Mouse (Mus musculus) embryonic facial prominence, embryonic 14.5 days (tissue): ENCODE data around the gene Gm3336. TPM values are rescaled to one million over a fixed set of nuclear protein-coding genes. Genes with fewer than 3 reads are reported as not detected.

Experiments used
- ATAC-seq: fragments of 200-750 bp; cut with Nextera tagmentation; 2 replicates; pipeline ENCODE4 v1.8.0; 2017; ENCODE audit warnings: low read depth, moderate number of reproducible peaks, moderate TSS enrichment
- DNase-seq: peaks from one replicate; pipeline ENCODE4 v3.0.0-alpha.2; 2015; ENCODE audit warnings: low spot score
- H3K27ac ChIP-seq: fragments of 300-500 bp; sonication (generic); replicated peaks from 2 replicates; pipeline ENCODE4 v1.5.1; 2014; ENCODE audit warnings: low read depth, mild to moderate bottlenecking, low read length, moderate library complexity
- H3K27me3 ChIP-seq: fragments of 300-500 bp; sonication (generic); replicated peaks from 2 replicates; pipeline ENCODE4 v1.6.1; 2014; ENCODE audit warnings: low read length; ENCODE audit not compliant: control insufficient read depth, insufficient read depth
- H3K36me3 ChIP-seq: fragments of 300-500 bp; sonication (generic); 2 replicates; pipeline ENCODE4 v1.6.1; 2014; ENCODE audit warnings: low read length, mixed read lengths; ENCODE audit not compliant: control insufficient read depth, insufficient read depth
- H3K4me1 ChIP-seq: fragments of 300-500 bp; sonication (generic); 2 replicates; pipeline ENCODE4 v1.6.1; 2014; ENCODE audit warnings: antibody characterized with exemption, low read length; ENCODE audit not compliant: control insufficient read depth, insufficient read depth
- H3K4me2 ChIP-seq: fragments of 300-500 bp; sonication (generic); 2 replicates; pipeline ENCODE4 v1.6.1; 2014; ENCODE audit warnings: low read depth, mild to moderate bottlenecking, low read length, moderate library complexity, mixed read lengths
- H3K4me3 ChIP-seq: fragments of 300-500 bp; sonication (generic); 2 replicates; pipeline ENCODE4 v1.5.1; 2014; ENCODE audit warnings: low read depth, mild to moderate bottlenecking, low read length
- H3K9ac ChIP-seq: fragments of 300-500 bp; sonication (generic); 2 replicates; pipeline ENCODE4 v1.6.1; 2014; ENCODE audit warnings: low read depth, mild to moderate bottlenecking, low read length, moderate library complexity, mixed read lengths
- H3K9me3 ChIP-seq: fragments of 300-500 bp; sonication (generic); 2 replicates; pipeline ENCODE4 v1.6.1; 2016; ENCODE audit warnings: low read length; ENCODE audit not compliant: control insufficient read depth
- WGBS: fragments of 180-500 bp; shearing (Covaris S2); extraction: QIAGEN DNeasy Blood & Tissue Kit; methylation state at CpG from one replicate; pipeline ENCODE4 v1.1.7; 2014; 5-methylcytosine and 5-hydroxymethylcytosine counted together
- polyA plus RNA-seq: library from polyadenylated mRNA; unstranded; fragments of >200 nt; fragmentation: Nextera tagmentation; extraction: Ambion mirVana; gene quantifications from 2 replicates; pipeline ENCODE4 v1.2.1, GENCODE M21; 2014

The Gm3336 gene
- polyA plus RNA-seq, 1 experiment from 2014 or later = not detected

DNA sequence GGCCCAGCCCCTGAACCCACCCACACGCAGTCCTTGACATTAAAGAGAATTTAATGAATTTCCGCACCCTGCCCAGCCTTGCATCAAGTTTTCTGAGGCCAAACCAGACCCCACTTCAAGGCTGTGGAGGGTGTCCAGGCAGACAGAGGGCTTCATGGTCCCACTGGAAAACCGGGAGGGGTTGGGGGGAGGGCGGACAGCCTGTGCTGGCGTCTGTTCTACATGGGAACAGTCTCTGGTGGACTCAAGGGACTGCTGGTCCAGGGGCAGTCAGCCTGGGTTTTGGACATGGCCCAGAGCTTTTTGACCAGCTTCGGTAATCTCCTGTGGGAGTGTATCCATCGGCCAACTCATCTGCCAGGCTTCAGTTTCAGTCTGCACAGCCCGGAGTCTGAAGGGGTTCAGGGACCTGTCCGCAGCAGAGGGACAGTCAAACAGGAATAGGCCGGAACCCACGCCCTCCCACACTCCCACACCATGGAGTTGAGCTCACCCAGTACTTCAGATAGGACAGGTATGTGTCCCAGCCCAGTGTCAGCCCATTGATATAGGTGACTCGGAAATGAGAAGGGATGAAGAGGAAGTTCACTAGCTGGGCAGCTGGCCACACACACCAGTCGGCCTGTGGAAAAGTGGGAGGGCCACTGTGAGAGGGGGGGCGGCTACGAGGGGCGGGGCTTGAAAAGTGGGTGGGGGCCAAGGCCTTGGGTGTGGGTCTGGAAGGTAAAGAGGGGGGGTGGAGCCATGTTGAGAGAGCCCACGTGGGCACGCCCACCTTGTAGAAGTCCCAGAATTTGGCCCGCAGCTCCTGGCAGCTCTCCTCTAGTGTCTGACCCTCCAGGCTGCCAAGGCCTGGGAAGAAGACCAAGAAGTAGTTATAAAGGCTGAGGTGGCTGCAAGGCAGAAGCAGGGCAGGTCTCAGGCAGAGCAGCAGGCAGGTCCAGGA, 40.5 kb downstream of the Gm3336 start:
- H3K4me2 ChIP-seq = no peak overlapping the region
- H3K9me3 ChIP-seq = no peaks in the 10 kb centered on the region
- no peak overlapping the region for H3K27ac ChIP-seq
- peaks cover 41% of the 10 kb centered on the region for H3K36me3 ChIP-seq
- no peak overlapping the region for H3K9ac ChIP-seq
- no peak overlapping the region for H3K4me3 ChIP-seq
- H3K27me3 ChIP-seq = no peaks in the 10 kb centered on the region
- peaks cover 20% of the 10 kb centered on the region for H3K4me1 ChIP-seq
- 71% methylated on average over 18 of the region's 19 CpGs for WGBS
- ATAC-seq (no peak), DNase-seq (no peak)

DNA sequence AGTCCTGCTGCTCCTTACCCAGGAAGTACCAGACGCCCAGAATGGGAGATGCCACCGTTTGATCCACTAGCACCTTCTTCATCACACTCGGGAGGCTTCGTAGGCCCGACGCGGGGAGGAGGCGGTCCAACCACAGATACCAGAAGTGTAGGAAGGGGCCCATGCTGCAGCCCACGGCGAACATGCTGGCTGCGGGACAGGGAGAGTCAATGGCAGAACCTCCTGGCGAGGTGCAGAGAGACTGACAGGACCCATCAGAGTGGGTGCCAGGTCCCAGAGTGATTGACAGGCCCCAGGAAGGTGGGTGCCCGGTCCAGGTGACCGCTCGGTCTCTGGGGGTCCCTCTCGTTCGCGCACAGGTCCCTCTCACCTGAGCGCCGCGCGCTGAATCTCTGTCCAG, 42.0 kb downstream of the Gm3336 start:
- DNase-seq (no peak), ATAC-seq (peak; percentile 4)

DNA sequence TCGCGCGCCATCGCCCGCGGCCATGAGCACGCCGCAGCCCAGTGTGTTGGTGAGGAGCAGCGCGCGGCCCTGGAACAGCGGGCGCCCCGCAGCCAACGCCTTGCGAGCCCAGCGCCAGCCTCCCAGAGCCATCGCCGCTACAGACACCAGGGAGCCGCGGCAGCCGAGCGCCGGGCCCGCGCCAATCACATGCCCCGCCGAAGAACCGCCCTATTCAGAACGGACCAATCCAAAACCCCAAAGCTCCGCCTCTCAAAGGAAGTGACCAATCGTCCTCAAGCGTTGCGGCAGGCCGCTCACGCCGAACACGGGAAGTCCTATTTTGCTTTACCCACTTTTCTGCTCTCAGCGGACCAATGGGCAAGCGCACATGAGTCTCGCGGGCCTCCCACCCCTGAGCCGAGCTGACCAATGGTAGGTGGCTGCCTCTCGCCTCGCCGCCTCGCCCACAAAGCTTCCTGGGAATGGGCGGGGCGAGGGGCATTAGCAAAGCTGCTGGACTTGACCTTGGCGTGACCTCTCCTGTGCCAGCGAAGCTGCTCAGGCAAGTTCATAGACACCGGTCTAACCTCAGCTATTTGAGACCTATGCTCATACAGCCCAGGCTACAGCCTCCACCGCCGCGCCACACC, 42.5 kb downstream of the Gm3336 start, which contains the start of gene Mpv17l2:
Gene Mpv17l2, minus strand, starts transcription at position 172 of the 632 bp plus-strand sequence.
- peak within 1 kb of the TSS; percentile 42; the same call in 1 of the 2 replicates for H3K27ac ChIP-seq
- H3K36me3 ChIP-seq = peaks cover 39% of the 10 kb centered on the region
- H3K9ac ChIP-seq = peak within 1 kb of the TSS; percentile 77
- no peaks in the 10 kb centered on the region for H3K9me3 ChIP-seq
- ATAC-seq (peak; percentile 97), DNase-seq (peak; percentile 99)
- peak within 1 kb of the TSS; percentile 99 for H3K4me2 ChIP-seq
- under 1% methylated on average over 53 of the region's 55 CpGs for WGBS
- H3K4me1 ChIP-seq = peaks cover 14% of the 10 kb centered on the region
- H3K4me3 ChIP-seq = peak within 1 kb of the TSS; percentile 69
- H3K27me3 ChIP-seq = no peaks in the 10 kb centered on the region

More for the DNA sequence above, 42.0 kb downstream of the Gm3336 start:
- peaks cover 41% of the 10 kb centered on the region for H3K36me3 ChIP-seq
- 0% methylated on average over 19 of the region's 22 CpGs for WGBS
- peaks cover 16% of the 10 kb centered on the region for H3K4me1 ChIP-seq
- peak overlapping the region; percentile 69 for H3K4me3 ChIP-seq
- H3K9me3 ChIP-seq = no peaks in the 10 kb centered on the region
- peak overlapping the region; percentile 42; the same call in 1 of the 2 replicates for H3K27ac ChIP-seq
- H3K9ac ChIP-seq = peak overlapping the region; percentile 77
- no peaks in the 10 kb centered on the region for H3K27me3 ChIP-seq
- peak overlapping the region; percentile 99 for H3K4me2 ChIP-seq

DNA sequence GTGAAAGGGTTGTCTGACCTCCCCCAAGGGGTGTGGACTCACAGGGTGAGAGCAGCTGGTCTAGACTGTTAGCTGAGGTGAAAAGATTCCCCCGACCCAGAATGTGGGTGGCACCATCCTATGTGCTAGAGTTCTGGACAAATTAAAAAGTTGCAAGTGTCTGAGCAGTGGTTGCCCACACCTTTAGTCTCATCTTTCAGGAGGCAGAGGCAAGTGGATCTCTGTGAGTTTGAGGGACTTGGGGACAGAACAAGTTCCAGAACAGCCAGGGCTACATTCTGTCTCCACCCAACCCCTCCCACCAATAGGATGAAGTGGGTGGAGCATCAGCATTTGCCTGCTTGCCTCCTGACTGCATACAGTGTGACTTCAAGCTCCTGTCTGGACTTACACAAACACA, 43.8 kb downstream of the Gm3336 start:
- Histone ChIP-seq H3K27me3 (no peaks in the 10 kb centered on the region), H3K27ac (no peak overlapping the region), H3K9me3 (no peaks in the 10 kb centered on the region), H3K36me3 (peaks cover 28% of the 10 kb centered on the region), H3K4me3 (no peak overlapping the region), H3K4me2 (no peak overlapping the region), H3K9ac (no peak overlapping the region), H3K4me1 (peaks cover 18% of the 10 kb centered on the region)
- DNase-seq (no peak), ATAC-seq (no peak)
- 90% methylated on average over 1 of the region's 1 CpGs for WGBS

DNA sequence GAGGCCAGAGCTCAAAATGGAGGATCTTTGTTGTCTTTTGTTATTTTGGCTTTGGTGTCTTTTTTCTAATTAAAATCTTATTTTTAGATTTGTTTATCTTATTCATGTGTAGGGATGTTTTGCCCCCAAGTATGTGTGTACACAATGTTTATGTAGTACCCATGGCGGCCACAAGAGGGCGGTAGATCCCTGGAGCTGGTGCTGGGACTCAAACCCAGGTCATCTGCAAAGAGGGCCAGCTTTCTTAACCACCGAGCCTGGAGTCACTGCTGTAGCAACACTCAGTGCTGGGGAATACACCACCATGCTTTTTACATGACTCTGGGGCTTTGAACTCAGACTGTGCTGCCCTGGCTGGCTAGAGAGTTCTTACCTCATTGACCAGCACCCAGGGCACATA, 45.0 kb downstream of the Gm3336 start:
- no peak for ATAC-seq
- DNase-seq = no peak
- Histone ChIP-seq H3K4me1 (peaks cover 18% of the 10 kb centered on the region), H3K4me3 (no peak overlapping the region), H3K4me2 (no peak overlapping the region), H3K27me3 (no peaks in the 10 kb centered on the region), H3K27ac (no peak overlapping the region), H3K9ac (no peak overlapping the region), H3K36me3 (peaks cover 26% of the 10 kb centered on the region), H3K9me3 (no peaks in the 10 kb centered on the region)
- 2% methylated on average over 3 of the region's 3 CpGs for WGBS

DNA sequence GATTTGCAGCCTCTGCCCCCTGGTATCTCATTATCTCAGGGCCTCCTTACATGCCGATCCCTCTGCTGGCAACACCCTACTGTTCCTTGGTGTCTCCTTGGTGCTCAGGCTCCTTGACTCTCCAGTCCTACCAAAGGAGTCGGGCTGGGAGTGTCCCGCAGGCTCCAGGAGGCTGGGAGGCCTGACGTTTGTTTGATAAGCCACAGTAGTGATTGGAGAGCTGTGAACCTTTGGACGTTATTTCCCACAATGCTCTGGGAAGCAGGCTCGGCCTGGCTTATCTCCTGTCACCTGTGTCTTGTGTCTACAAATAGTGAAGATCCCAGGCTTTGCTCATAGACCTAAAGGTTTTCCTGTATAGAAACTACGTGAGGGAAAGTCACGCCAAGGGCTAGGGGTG, 45.7 kb downstream of the Gm3336 start:
- ATAC-seq (no peak), DNase-seq (no peak)
- H3K4me2 ChIP-seq = no peak overlapping the region
- H3K9ac ChIP-seq = no peak overlapping the region
- 81% methylated on average over 8 of the region's 8 CpGs for WGBS
- no peak overlapping the region for H3K4me3 ChIP-seq
- peaks cover 28% of the 10 kb centered on the region for H3K36me3 ChIP-seq
- no peaks in the 10 kb centered on the region for H3K9me3 ChIP-seq
- H3K27me3 ChIP-seq = no peaks in the 10 kb centered on the region
- peaks cover 18% of the 10 kb centered on the region for H3K4me1 ChIP-seq
- H3K27ac ChIP-seq = no peak overlapping the region

DNA sequence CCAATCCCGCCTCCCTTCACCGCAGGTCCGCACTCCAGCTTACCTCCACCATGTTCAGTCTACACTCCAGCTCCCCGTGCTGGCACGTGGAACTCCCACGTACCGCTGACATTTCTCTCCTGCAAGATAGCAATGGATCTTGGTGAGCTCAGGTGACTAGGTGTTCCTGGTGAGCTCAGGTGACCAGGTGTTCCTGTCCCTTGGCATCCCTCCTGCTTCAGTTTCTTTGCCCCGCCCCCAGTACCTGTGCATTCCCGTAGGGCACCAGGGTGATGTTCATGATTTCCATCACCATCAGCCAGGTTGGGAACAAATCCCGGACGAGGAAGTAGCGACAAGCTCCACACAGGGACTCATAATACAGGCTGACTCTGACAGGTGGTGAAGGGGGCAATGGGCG, 46.3 kb downstream of the Gm3336 start:
- no peak overlapping the region for H3K9ac ChIP-seq
- WGBS = 91% methylated on average over 13 of the region's 13 CpGs

DNA sequence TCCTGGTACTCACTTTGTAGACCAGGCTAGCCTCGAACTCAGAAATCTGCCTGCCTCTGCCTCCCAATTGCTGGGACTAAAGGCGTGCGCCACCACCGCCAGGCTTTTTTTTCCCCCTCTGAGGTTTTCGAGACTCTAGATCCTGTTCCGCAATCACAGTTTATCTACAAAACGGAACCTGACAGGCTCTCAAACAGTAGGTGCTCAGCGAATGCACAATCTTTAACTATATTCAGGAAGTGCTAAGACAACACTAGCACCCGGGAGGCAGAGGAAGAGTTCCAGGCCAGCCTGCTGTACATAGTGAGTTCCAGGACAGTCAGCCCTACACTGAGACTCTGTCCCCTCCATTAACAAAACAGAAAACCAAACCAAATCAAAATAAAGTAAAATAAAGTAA, 47.0 kb downstream of the Gm3336 start:
- H3K4me1 ChIP-seq = peaks cover 11% of the 10 kb centered on the region
- ATAC-seq (no peak), DNase-seq (no peak)
- peak overlapping the region; percentile 86 for H3K4me2 ChIP-seq
- no peaks in the 10 kb centered on the region for H3K27me3 ChIP-seq
- WGBS = 78% methylated on average over 9 of the region's 9 CpGs
- peak overlapping the region; percentile 41 for H3K4me3 ChIP-seq
- no peak overlapping the region for H3K27ac ChIP-seq
- H3K9me3 ChIP-seq = no peaks in the 10 kb centered on the region
- H3K9ac ChIP-seq = peak overlapping the region; percentile 56
- H3K36me3 ChIP-seq = peaks cover 41% of the 10 kb centered on the region

More for the DNA sequence above, 46.3 kb downstream of the Gm3336 start:
- no peaks in the 10 kb centered on the region for H3K9me3 ChIP-seq
- H3K4me1 ChIP-seq = peaks cover 17% of the 10 kb centered on the region
- no peaks in the 10 kb centered on the region for H3K27me3 ChIP-seq
- no peak overlapping the region for H3K4me3 ChIP-seq
- no peak for DNase-seq
- no peak overlapping the region for H3K4me2 ChIP-seq
- H3K36me3 ChIP-seq = peaks cover 34% of the 10 kb centered on the region
- no peak for ATAC-seq
- H3K27ac ChIP-seq = no peak overlapping the region
